Mouse (Mus musculus) central nervous system, embryonic 11.5 days (tissue): Measurements from ENCODE around the gene Klrb1. TPM values are rescaled to one million over a fixed set of nuclear protein-coding genes. Genes with fewer than 3 reads are reported as not detected.

ENCODE experiments used
- polyA plus RNA-seq: library from polyadenylated mRNA; depleted of rRNA; stranded (reverse); fragments of >200 nt; gene quantifications from 2 replicates; pipeline ENCODE4 v1.2.3, GENCODE M21; 2012; rRNA removed

The Klrb1 gene
- polyA plus RNA-seq, result not detected in 2 replicates

DNA sequence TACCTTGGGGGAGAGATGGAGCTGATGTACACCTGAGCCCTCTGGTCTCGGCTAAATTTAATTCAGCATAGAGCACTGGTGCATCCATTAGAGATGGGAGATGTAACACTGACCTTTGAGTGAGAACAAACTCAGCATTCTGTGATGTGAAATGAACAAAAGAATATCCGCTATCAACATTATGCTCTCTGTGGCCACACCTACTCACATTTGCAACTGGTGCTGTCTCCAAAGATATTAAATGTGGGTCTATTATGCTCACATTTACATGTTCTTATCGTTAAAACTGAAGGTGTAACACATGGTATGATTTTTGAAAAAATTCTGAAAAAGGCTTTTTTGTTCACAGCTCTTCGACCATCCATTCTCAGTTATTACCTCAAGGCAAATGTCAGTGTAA lies at the start of gene Klrb1:
Klrb1 (minus strand) TSS at position 101 of the 400 bp plus-strand sequence.

DNA sequence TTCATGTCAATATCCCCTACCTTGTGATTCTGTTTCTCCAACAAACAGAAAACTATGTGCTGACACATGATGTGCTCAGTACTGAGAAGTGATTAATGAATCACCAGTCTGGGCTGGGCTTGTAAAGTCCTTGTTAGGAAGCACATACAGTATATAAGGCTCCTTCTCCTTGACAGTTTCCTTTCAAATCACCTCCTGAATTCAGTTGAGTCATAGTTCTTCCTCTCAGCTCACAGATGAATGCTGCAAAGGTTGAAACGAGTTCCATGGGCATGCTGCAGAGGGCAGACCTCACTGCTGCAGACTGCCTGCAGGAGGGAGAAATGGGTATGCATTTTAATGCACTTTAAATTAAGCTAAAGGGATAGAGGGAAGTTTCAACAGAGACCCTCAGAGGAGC lies 60.7 kb downstream of the Klrb1 start, which contains the start of gene Clec2h:
Clec2h (plus strand) TSS at position 180 of the 400 bp plus-strand sequence.

Other genes with a start within 250 kb of the Klrb1 start
- 0.75 and 2.4 TPM in 2 replicates for gene Pzp, start 196.3 kb downstream of the Klrb1 start, polyA plus RNA-seq
- gene A2ml1, start 141.5 kb downstream of the Klrb1 start, polyA plus RNA-seq, result not detected in 2 replicates
- not detected in 2 replicates for gene Klrb1a, start 99.5 kb downstream of the Klrb1 start, polyA plus RNA-seq
- gene Clec2h, start 60.7 kb downstream of the Klrb1 start, polyA plus RNA-seq, result not detected in 2 replicates
- 0.06 TPM in 2 replicates for gene Klrb1c, start 66.2 kb upstream of the Klrb1 start, polyA plus RNA-seq
- not detected in 2 replicates for gene Gm44511, start 103.3 kb upstream of the Klrb1 start, polyA plus RNA-seq
- 0.04 TPM in 1 of 2 replicates, not detected in the other for gene Klrb1b, start 103.3 kb upstream of the Klrb1 start, polyA plus RNA-seq
- gene Clec2i, start 164.5 kb upstream of the Klrb1 start, polyA plus RNA-seq, result 0.09 TPM in 1 of 2 replicates, not detected in the other
- 1.3 and 1.5 TPM in 2 replicates for gene BC035044, start 168.1 kb upstream of the Klrb1 start, polyA plus RNA-seq
- not detected in 2 replicates for gene Clec2g, start 211.3 kb upstream of the Klrb1 start, polyA plus RNA-seq